Mouse (Mus musculus) heart, embryonic 13.5 days (tissue): ENCODE results near the gene Naa38. TPM values are rescaled to one million over a fixed set of nuclear protein-coding genes. Genes with fewer than 3 reads are reported as not detected.

ENCODE experiments used
- ATAC-seq: fragments of 200-750 bp; cut with Nextera tagmentation; 2 replicates; pipeline ENCODE4 v1.8.0; 2017; ENCODE audit warnings: moderate TSS enrichment; ENCODE audit not compliant: insufficient number of reproducible peaks, low FRiP score, low TSS enrichment; ENCODE audit errors: extremely low read depth
- H3K27ac ChIP-seq: fragments of 300-500 bp; sonication (generic); replicated peaks from 2 replicates; pipeline ENCODE4 v1.5.1; 2015; ENCODE audit warnings: moderate library complexity, mild to moderate bottlenecking, inconsistent platforms
- H3K27me3 ChIP-seq: fragments of 300-500 bp; sonication (generic); replicated peaks from 2 replicates; pipeline ENCODE4 v1.6.1; 2015; ENCODE audit warnings: mild to moderate bottlenecking, inconsistent platforms
- H3K36me3 ChIP-seq: fragments of 300-500 bp; sonication (generic); 2 replicates; pipeline ENCODE4 v1.6.1; 2015; ENCODE audit warnings: mild to moderate bottlenecking, inconsistent platforms
- H3K4me1 ChIP-seq: fragments of 300-500 bp; sonication (generic); 2 replicates; pipeline ENCODE4 v1.6.1; 2015; ENCODE audit warnings: inconsistent platforms
- H3K4me2 ChIP-seq: fragments of 300-500 bp; sonication (generic); 2 replicates; pipeline ENCODE4 v1.6.1; 2015; ENCODE audit warnings: inconsistent platforms, mild to moderate bottlenecking, moderate library complexity
- H3K4me3 ChIP-seq: fragments of 300-500 bp; sonication (generic); 2 replicates; pipeline ENCODE4 v1.5.1; 2015; ENCODE audit warnings: moderate library complexity, mild to moderate bottlenecking, inconsistent platforms
- H3K9ac ChIP-seq: fragments of 300-500 bp; sonication (generic); 2 replicates; pipeline ENCODE4 v1.6.1; 2015; ENCODE audit warnings: inconsistent platforms, mild to moderate bottlenecking, moderate library complexity
- H3K9me3 ChIP-seq: fragments of 300-500 bp; sonication (generic); 2 replicates; pipeline ENCODE4 v1.6.1; 2016; ENCODE audit warnings: inconsistent platforms
- WGBS: fragments of 180-500 bp; shearing (Covaris S2); methylation state at CpG from one replicate; pipeline ENCODE4 v1.1.7; 2015; ENCODE audit warnings: mixed read lengths; 5-methylcytosine and 5-hydroxymethylcytosine counted together
- polyA plus RNA-seq: library from polyadenylated mRNA; unstranded; fragments of >200 nt; fragmentation: Nextera tagmentation; extraction: Ambion mirVana; gene quantifications from 2 replicates; pipeline ENCODE4 v1.2.1, GENCODE M21; 2015

Gene Naa38
- polyA plus RNA-seq, 1 experiment from 2014 or later = 135 TPM

DNA sequence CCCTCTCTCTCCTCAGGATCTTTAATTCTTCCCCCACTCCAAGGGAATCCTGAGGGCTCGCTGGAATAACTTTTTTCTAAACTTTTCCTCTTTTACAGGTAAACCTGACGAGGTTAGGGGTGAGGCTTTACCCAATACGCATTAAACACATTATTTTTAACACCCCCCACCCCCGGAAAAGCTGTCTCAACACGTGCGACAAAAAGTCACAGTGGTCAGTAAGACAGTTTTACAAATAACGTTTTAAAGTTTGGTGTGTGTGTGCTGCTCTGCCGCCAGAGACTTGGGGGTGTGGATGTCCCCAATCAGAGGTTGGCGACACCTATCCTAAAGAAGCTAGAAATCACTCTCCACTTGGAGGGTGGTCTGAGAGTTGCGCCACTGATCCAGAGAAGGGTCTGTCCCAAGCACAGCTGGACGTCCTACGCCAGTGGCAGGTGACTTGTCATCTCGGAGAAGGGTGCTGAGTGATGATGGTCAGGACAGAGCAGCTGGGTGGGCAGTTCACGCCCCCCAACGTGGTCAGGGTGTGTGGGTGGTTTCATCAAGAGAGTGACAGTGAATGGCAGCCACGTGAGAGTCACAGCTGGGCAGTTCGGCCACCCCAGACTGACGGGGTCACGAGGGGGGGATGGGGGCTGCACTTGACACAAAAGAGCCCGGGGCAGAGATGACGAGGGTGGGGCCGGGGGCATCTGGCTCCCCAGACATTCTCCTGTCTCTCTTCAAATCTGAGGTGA lies 27.5 kb upstream of the Naa38 start:
- Histone ChIP-seq H3K27ac (peak overlapping the region; percentile 97), H3K9me3 (no peaks in the 10 kb centered on the region), H3K4me3 (peak overlapping the region; percentile 90), H3K36me3 (peaks cover 14% of the 10 kb centered on the region), H3K27me3 (no peaks in the 10 kb centered on the region), H3K9ac (peak overlapping the region; percentile 99), H3K4me1 (peaks cover 68% of the 10 kb centered on the region), H3K4me2 (peak overlapping the region; percentile 87)
- 0 out of 2 replicates have a peak, but pooled peaks have one; percentile 3 for ATAC-seq
- 2% methylated on average over 22 of the region's 22 CpGs for WGBS

- Histone ChIP-seq H3K4me1 (peaks cover 76% of the 10 kb centered on the region), H3K27ac (peak overlapping the region; percentile 97), H3K4me3 (peak overlapping the region; percentile 90), H3K4me2 (peak overlapping the region; percentile 87), H3K36me3 (peaks cover 14% of the 10 kb centered on the region), H3K27me3 (no peaks in the 10 kb centered on the region), H3K9me3 (no peaks in the 10 kb centered on the region), H3K9ac (peak overlapping the region; percentile 99)
- ATAC-seq = 0 out of 2 replicates have a peak, but pooled peaks have one; percentile 1
- under 1% methylated on average over 58 of the region's 106 CpGs for WGBS
Measured at GRCm38 (mm10) chr11:69368356-69369214, 26.7 kb upstream of the Naa38 start.

DNA sequence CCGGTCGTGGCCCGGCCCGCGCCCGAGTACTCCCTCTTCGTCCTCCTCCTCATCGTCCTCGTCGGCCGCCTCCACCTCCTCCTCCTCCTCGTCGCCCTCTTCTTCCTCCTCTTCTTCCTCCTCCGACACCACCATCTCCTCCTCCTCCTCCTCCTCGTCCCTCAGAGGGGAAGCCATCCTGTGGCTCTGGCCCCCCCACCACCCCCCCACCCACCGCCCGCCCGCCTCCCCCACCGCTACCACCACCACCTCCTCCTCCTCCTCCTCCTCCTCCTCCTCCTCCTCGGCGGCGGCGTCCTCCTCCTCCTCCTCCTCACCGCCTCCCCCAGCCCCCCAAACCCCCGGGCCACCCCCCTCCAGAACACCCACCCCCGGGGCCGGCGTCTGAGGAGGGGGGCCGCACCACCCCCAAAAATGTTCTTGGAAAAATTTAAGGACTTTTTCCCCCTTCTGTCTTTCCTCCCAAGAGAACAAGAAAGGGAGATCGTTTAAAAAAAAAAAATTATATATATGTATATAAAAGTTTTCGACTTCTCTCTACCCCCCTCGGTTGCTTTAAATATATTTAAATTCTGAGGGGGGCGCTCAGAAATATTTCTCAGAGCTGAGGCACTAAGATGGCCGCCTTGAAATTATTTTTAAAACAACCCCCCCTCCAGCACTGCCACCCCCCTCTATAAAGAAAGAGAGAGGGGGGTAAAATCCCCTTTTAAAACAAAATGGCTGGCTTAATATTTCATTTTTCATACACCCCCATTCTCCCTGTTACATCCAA lies 25.9 kb upstream of the Naa38 start, which contains the start of gene Chd3:
Chd3 (minus strand) TSS at position 192 of the 775 bp plus-strand sequence.
- peak within 1 kb of the TSS; percentile 87 for H3K4me2 ChIP-seq
- H3K9ac ChIP-seq = peak within 1 kb of the TSS; percentile 99
- H3K36me3 ChIP-seq = peaks cover 18% of the 10 kb centered on the region
- no peak for ATAC-seq
- peak within 1 kb of the TSS; percentile 97 for H3K27ac ChIP-seq
- peaks cover 71% of the 10 kb centered on the region for H3K4me1 ChIP-seq
- peak within 1 kb of the TSS; percentile 90 for H3K4me3 ChIP-seq
- WGBS = 5% methylated on average over 15 of the region's 34 CpGs
- no peaks in the 10 kb centered on the region for H3K9me3 ChIP-seq
- H3K27me3 ChIP-seq = no peaks in the 10 kb centered on the region

GRCm38 (mm10) chr11:69369990-69370816 lies 25.1 kb upstream of the Naa38 start:
- WGBS = 36% methylated on average over 2 of the region's 2 CpGs
- H3K27ac ChIP-seq = peak overlapping the region; percentile 97
- H3K4me3 ChIP-seq = peak overlapping the region; percentile 90
- peaks cover 63% of the 10 kb centered on the region for H3K4me1 ChIP-seq
- ATAC-seq = no peak
- peaks cover 18% of the 10 kb centered on the region for H3K36me3 ChIP-seq
- H3K27me3 ChIP-seq = no peaks in the 10 kb centered on the region
- H3K4me2 ChIP-seq = peak overlapping the region; percentile 87
- H3K9me3 ChIP-seq = no peaks in the 10 kb centered on the region
- H3K9ac ChIP-seq = peak overlapping the region; percentile 99

DNA sequence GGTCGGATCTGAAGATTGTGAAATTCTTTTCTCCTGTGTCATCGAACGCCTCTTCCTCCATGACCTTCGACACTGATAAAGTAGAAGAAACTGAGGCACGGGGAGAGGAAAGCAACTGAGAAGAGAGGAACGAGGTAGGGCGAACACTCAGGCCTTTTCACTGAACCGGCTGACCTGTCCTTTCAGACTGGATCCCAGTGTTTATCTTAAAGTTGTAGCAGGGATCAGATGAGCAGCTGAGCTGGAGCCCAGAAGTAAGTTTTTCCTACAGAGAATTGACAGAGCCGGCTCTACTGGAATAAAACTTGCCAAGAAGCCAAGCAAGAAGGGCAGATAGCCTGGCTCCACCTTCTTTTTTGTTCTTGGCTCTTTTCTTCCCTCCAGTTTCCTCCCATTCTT lies 24.5 kb upstream of the Naa38 start:
- Histone ChIP-seq H3K9ac (peak overlapping the region; percentile 44; the same call in 1 of the 2 replicates), H3K27ac (peak overlapping the region; percentile 75), H3K27me3 (no peaks in the 10 kb centered on the region), H3K4me3 (peak overlapping the region; percentile 13), H3K4me1 (peaks cover 57% of the 10 kb centered on the region), H3K4me2 (peak overlapping the region; percentile 53), H3K9me3 (no peaks in the 10 kb centered on the region), H3K36me3 (peaks cover 21% of the 10 kb centered on the region)
- WGBS = 20% methylated on average over 9 of the region's 9 CpGs
- no peak for ATAC-seq

DNA sequence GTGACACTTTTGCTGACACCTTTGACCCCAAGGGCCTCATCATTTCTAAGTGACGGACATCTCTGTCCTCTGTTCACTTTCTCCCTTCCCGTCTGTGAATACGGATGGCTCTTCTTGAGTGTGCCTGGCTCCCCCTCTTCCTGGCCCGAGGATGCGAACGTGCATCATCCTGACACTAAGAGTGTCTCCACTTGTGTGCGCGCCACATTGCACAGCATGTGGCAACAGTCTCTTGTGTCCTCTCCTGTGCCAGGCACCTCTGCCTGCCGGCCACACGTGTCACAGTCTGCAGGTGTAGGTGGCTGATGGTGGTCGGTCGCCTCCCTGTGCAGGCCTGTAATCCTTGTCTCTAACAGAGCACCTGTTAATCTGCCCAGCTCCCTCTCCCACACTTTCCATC lies 23.7 kb upstream of the Naa38 start:
- H3K4me2 ChIP-seq = peak overlapping the region; percentile 53
- WGBS = 56% methylated on average over 12 of the region's 12 CpGs
- no peaks in the 10 kb centered on the region for H3K9me3 ChIP-seq
- H3K4me1 ChIP-seq = peaks cover 52% of the 10 kb centered on the region
- peak overlapping the region; percentile 56; the same call in 1 of the 2 replicates for H3K9ac ChIP-seq
- peaks cover 23% of the 10 kb centered on the region for H3K36me3 ChIP-seq
- no peak overlapping the region for H3K4me3 ChIP-seq
- ATAC-seq = no peak
- peak overlapping the region; percentile 75 for H3K27ac ChIP-seq
- H3K27me3 ChIP-seq = no peaks in the 10 kb centered on the region

DNA sequence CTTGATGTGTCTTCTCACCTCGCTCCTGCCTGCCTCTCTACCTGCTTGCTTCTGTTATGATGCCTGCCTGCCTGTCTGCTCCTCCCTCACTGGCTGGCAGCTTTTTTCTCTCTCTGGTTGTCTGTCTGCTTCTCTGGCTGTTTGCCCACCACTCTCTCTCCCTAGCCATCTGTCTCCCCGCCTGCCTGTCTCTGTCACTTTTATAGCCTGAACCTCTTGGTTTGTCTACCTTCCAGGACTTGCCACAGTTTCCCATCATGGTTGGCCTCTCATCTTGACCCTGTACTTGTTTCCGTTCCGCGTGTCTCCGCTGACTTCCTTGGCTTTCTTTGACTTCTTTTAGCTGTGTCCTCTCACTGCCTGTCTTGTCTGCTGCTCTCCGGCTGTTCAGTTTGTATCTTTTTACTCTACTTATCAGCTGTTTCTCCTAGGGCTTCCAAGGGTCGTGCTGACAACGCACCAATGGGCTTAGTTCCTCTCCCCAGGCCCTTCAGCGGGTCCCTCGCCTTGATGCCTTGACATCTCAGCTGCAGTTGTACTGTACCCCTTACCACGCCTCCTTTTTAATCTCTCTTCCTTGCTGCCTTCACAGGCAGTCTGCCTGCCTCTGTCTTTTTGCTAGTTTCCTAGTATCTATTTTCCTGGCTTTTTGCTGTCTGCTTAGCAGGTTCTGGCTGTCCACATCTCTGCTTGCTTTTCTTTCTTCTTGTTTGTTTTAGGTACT lies 23.1 kb upstream of the Naa38 start:
- Histone ChIP-seq H3K36me3 (peaks cover 23% of the 10 kb centered on the region), H3K4me1 (peaks cover 48% of the 10 kb centered on the region), H3K9ac (peak overlapping the region; percentile 56), H3K4me2 (peak overlapping the region; percentile 53), H3K9me3 (no peaks in the 10 kb centered on the region), H3K27ac (peak overlapping the region; percentile 75), H3K4me3 (peak overlapping the region; percentile 16; the same call in 1 of the 2 replicates), H3K27me3 (no peaks in the 10 kb centered on the region)
- WGBS = 16% methylated on average over 12 of the region's 12 CpGs
- ATAC-seq = no peak

DNA sequence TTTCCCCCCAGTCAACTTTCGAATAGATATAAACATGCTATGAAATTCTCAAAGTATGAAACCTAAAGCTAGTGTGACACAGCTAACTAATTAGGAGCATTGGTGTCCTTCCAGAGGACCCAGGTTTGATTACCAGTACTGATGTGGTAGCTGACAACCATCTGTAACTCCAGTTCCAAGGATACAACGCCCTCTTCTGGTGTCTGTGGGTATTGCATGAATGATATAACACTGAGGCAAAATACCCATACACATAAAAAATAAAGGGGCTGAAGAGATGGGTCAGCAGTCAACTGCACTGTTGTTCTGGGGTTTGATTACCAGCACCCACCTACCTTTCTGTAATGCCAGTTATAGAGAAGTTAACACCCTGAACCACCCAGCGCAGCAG lies 22.5 kb upstream of the Naa38 start:
- peaks cover 27% of the 10 kb centered on the region for H3K36me3 ChIP-seq
- H3K9ac ChIP-seq = no peak overlapping the region
- peak overlapping the region; percentile 53 for H3K4me2 ChIP-seq
- peaks cover 42% of the 10 kb centered on the region for H3K4me1 ChIP-seq
- H3K9me3 ChIP-seq = no peaks in the 10 kb centered on the region
- H3K4me3 ChIP-seq = no peak overlapping the region
- 52% methylated on average over 3 of the region's 3 CpGs for WGBS
- peak overlapping the region; percentile 75 for H3K27ac ChIP-seq
- no peaks in the 10 kb centered on the region for H3K27me3 ChIP-seq
- no peak for ATAC-seq

DNA sequence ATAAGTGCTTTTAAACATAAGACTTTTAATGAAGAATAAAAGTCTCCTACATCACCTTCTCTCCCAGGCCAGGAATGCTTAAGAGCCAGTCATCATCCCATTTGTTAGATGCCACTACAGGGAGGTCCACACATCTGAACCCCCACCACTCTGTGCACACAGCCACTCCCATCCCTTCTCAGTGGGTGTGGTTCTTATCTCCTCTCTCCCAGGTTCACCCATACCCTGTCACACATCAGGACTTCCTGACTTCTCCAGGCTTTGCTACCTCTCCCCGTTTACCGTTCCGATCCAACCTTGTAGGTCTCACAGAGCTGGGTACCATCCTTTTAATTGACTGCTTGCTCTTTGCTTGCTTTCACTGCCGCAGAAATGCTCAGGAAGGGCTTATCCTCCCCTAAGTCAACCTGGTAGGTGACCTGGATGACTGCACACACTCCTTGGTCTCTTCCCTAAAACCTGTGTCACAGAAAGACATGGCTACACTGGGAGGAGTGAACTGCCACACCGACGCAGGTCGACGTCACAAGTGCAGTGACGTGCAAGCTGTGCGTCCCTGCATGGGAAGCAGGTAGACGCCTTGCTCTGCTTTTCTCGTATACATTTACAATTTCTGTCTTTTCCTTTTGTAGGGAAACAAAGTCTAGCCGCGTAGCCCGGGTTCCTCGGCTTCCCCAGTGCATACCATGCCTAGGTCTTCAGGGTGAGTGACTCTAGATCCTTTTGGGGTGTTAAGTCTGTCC lies 21.9 kb upstream of the Naa38 start:
- Histone ChIP-seq H3K4me2 (peak overlapping the region; percentile 43), H3K4me3 (no peak overlapping the region), H3K9me3 (no peaks in the 10 kb centered on the region), H3K27me3 (no peaks in the 10 kb centered on the region), H3K4me1 (peaks cover 38% of the 10 kb centered on the region), H3K27ac (no peak overlapping the region), H3K9ac (0 out of 2 replicates have a peak overlapping the region, but pooled peaks have one; percentile 55), H3K36me3 (peaks cover 28% of the 10 kb centered on the region)
- WGBS = 83% methylated on average over 16 of the region's 16 CpGs
- no peak for ATAC-seq
